Mouse (Mus musculus): Measurements from ENCODE around the gene Ubl7. TPM values are rescaled to one million over a fixed set of nuclear protein-coding genes. Genes with fewer than 3 reads are reported as not detected.

Gene Ubl7
- total and polyA plus RNA-seq, 3 experiments, result 24.7 to 81.1 (median 37.3) TPM

- TF ChIP-seq POLR2AphosphoS2 (IDR thresholded peaks at IDR 0.05; ENCODE audit: low read depth, low read length), result 0 out of 2 replicates have a peak, but pooled peaks have one; percentile 1
- peak; percentile 62 for TF ChIP-seq ETS1 (conservative IDR thresholded peaks at IDR 0.05; ENCODE audit: low read depth, low read length)
- peak; percentile 55 for TF ChIP-seq BHLHE40 (IDR thresholded peaks at IDR 0.05; ENCODE audit: low read depth, low read length)
- no peak; the same call in 1 of the 2 replicates for TF ChIP-seq HCFC1 (IDR thresholded peaks at IDR 0.05; ENCODE audit: low read depth, low read length)
- TF ChIP-seq NRF1 (IDR thresholded peaks at IDR 0.05; ENCODE audit: low read depth, low read length), result no peak; the same call in 1 of the 2 replicates
- peak; percentile 27; the same call in 1 of the 2 replicates for TF ChIP-seq ZMIZ1 (IDR thresholded peaks at IDR 0.05; ENCODE audit: low read depth, low read length)
- peak; percentile 60 for TF ChIP-seq CHD2 (IDR thresholded peaks at IDR 0.05; ENCODE audit: low read length)
- no peak for TF ChIP-seq CHD1 (IDR thresholded peaks at IDR 0.05; ENCODE audit: low read depth, low read length)
- peak; percentile 45 for TF ChIP-seq EP300 (IDR thresholded peaks at IDR 0.05; ENCODE audit: low read length)
- no peak for TF ChIP-seq ZC3H11A (IDR thresholded peaks at IDR 0.05; ENCODE audit: low read depth, low read length)
- TF ChIP-seq SMC3 (IDR thresholded peaks at IDR 0.05; ENCODE audit: low read depth, low read length), result no peak
- TF ChIP-seq MAZ (IDR thresholded peaks at IDR 0.05; ENCODE audit: low read depth, low read length), result 0 out of 2 replicates have a peak, but pooled peaks have one; percentile 25
- TF ChIP-seq TCF12 (IDR thresholded peaks at IDR 0.05; ENCODE audit: low read depth, low read length), result 0 out of 2 replicates have a peak, but pooled peaks have one; percentile 50
- no peak for TF ChIP-seq JUN (IDR thresholded peaks at IDR 0.05; ENCODE audit: insufficient read depth, low read depth, low read length)
- TF ChIP-seq CTCF (conservative IDR thresholded peaks at IDR 0.05 in 1 of 2, IDR thresholded peaks at IDR 0.05 in 1 of 2; ENCODE audit: low read depth in 2 of 2, low read length in 2 of 2), result no peak
- TF ChIP-seq ELF1 (IDR thresholded peaks at IDR 0.05; ENCODE audit: low read depth, low read length), result no peak
- TF ChIP-seq TBP (conservative IDR thresholded peaks at IDR 0.05; ENCODE audit: low read depth, low read length), result peak; percentile 11; the same call in 1 of the 2 replicates
- TF ChIP-seq GABPA (IDR thresholded peaks at IDR 0.05; ENCODE audit: insufficient replicate concordance, low read depth, low read length), result no peak
- no peak for TF ChIP-seq NELFE (IDR thresholded peaks at IDR 0.05; ENCODE audit: low read depth, low read length)
- no peak; the same call in 1 of the 2 replicates for TF ChIP-seq MEF2A (IDR thresholded peaks at IDR 0.05; ENCODE audit: borderline replicate concordance, low read depth, low read length)
- peak; percentile 16 for TF ChIP-seq IRF4 (IDR thresholded peaks at IDR 0.05; ENCODE audit: low read depth, low read length)
- TF ChIP-seq MAX (IDR thresholded peaks at IDR 0.05; ENCODE audit: low read length), result no peak; the same call in 1 of the 2 replicates
- no peak for TF ChIP-seq JUND (conservative IDR thresholded peaks at IDR 0.05; ENCODE audit: low read depth, low read length)
- TF ChIP-seq ZNF384 (IDR thresholded peaks at IDR 0.05; ENCODE audit: low read depth, low read length), result no peak
- TF ChIP-seq MAFK (IDR thresholded peaks at IDR 0.05; ENCODE audit: insufficient replicate concordance, low read length), result 0 out of 2 replicates have a peak, but pooled peaks have one; percentile 60
- no peak for TF ChIP-seq ZKSCAN1 (IDR thresholded peaks at IDR 0.05; ENCODE audit: borderline replicate concordance, low read depth, low read length)
- no peak for TF ChIP-seq USF2 (conservative IDR thresholded peaks at IDR 0.05; ENCODE audit: low read depth, low read length)
- no peak; the same call in 1 of the 2 replicates for TF ChIP-seq UBTF (IDR thresholded peaks at IDR 0.05; ENCODE audit: low read depth, low read length)
- TF ChIP-seq SIN3A (IDR thresholded peaks at IDR 0.05; ENCODE audit: low read length), result no peak
- 0 out of 2 replicates have a peak, but pooled peaks have one; percentile 31 for TF ChIP-seq KAT2A (IDR thresholded peaks at IDR 0.05; ENCODE audit: insufficient replicate concordance, low read length)
- TF ChIP-seq E2F4 (IDR thresholded peaks at IDR 0.05; ENCODE audit: insufficient replicate concordance, low read depth, low read length), result 0 out of 2 replicates have a peak, but pooled peaks have one; percentile 14
- TF ChIP-seq MXI1 (IDR thresholded peaks at IDR 0.05; ENCODE audit: low read depth, low read length), result peak; percentile 82; the same call in 1 of the 2 replicates
- TF ChIP-seq USF1 (IDR thresholded peaks at IDR 0.05; ENCODE audit: low read depth, low read length), result no peak
- TF ChIP-seq POLR2A (IDR thresholded peaks at IDR 0.05; ENCODE audit: low read depth, low read length), result peak; percentile 11; the same call in 1 of the 2 replicates
- TF ChIP-seq MYC (IDR thresholded peaks at IDR 0.05; ENCODE audit: low read depth, low read length), result no peak
- no peak; the same call in 1 of the 2 replicates for TF ChIP-seq RAD21 (IDR thresholded peaks at IDR 0.05; ENCODE audit: low read depth, low read length)
- H3K9ac ChIP-seq (ENCODE audit: insufficient read depth, low read depth), result peak overlapping the region; percentile 77
- H3K4me3 ChIP-seq (replicated peaks in 1 of 3; ENCODE audit: low read depth in 2 of 3, low read length in 2 of 3, poor library complexity in 1 of 3), result peak overlapping the region in 2 of 3 experiments; percentile 17 to 33
- peaks cover 0 to 2% of the 10 kb centered on the region in 2 experiments for H3K36me3 ChIP-seq (replicated peaks in 1 of 2; ENCODE audit: control insufficient read depth in 1 of 2, insufficient read depth in 1 of 2, low read length in 1 of 2)
- H3K27ac ChIP-seq (ENCODE audit: insufficient read depth, low read depth), result peak overlapping the region; percentile 99
- in situ Hi-C loops (cut with MboI; ENCODE audit: low pct_ligation_motif_present, low pct_unique_long_range_greater_than_20kb, low sequenced_read_pairs), result no loop called here
- H3K9me3 ChIP-seq (replicated peaks; ENCODE audit: low read length), result no peaks in the 10 kb centered on the region
- peak overlapping the region; percentile 40; the same call in 1 of the 2 replicates for H3K4me2 ChIP-seq (ENCODE audit: insufficient read depth, low read depth, poor library complexity, severe bottlenecking)
- DNase-seq (ENCODE audit: extremely low read depth), result peak; percentile 67
- dilution Hi-C loops (cut with MboI; ENCODE audit: extremely low pct_ligation_motif_present, extremely low pct_unique_long_range_greater_than_20kb, low sequenced_read_pairs), result no loop called here
- H3K4me1 ChIP-seq (ENCODE audit: control insufficient read depth in 1 of 2, insufficient read depth in 2 of 2), result peaks cover 78 to 100% of the 10 kb centered on the region in 2 experiments
- no peaks in the 10 kb centered on the region for H3K79me2 ChIP-seq (replicated peaks; ENCODE audit: control insufficient read depth, extremely low read depth, insufficient read depth, poor library complexity, severe bottlenecking)
- H3K27me3 ChIP-seq (replicated peaks), result no peaks in the 10 kb centered on the region
These were observed 58.2 kb downstream of the Ubl7 start for GRCm38 (mm10) chr9:57968783-57969542.
